Mouse (Mus musculus) lung, embryonic 15.5 days (tissue): ENCODE data around the gene Diablo. TPM values are rescaled to one million over a fixed set of nuclear protein-coding genes. Genes with fewer than 3 reads are reported as not detected.

ENCODE experiments used
- ATAC-seq: fragments of 200-750 bp; cut with Nextera tagmentation; 2 replicates; pipeline ENCODE4 v1.8.0; 2017; ENCODE audit warnings: moderate number of reproducible peaks, borderline replicate concordance; ENCODE audit not compliant: low FRiP score, low TSS enrichment; ENCODE audit errors: extremely low read depth
- H3K27ac ChIP-seq: fragments of 300-500 bp; sonication (generic); 2 replicates; pipeline ENCODE4 v1.5.1; 2015; ENCODE audit warnings: moderate library complexity, mild to moderate bottlenecking, inconsistent platforms
- H3K27me3 ChIP-seq: fragments of 300-500 bp; sonication (generic); 2 replicates; pipeline ENCODE4 v1.6.1; 2015; ENCODE audit warnings: inconsistent platforms
- H3K36me3 ChIP-seq: fragments of 300-500 bp; sonication (generic); 2 replicates; pipeline ENCODE4 v1.6.1; 2015; ENCODE audit warnings: inconsistent platforms
- H3K4me1 ChIP-seq: fragments of 300-500 bp; sonication (generic); 2 replicates; pipeline ENCODE4 v1.6.1; 2015; ENCODE audit warnings: inconsistent platforms
- H3K4me2 ChIP-seq: fragments of 300-500 bp; sonication (generic); 2 replicates; pipeline ENCODE4 v1.6.1; 2015; ENCODE audit warnings: inconsistent platforms, mild to moderate bottlenecking, moderate library complexity
- H3K4me3 ChIP-seq: fragments of 300-500 bp; sonication (generic); 2 replicates; pipeline ENCODE4 v1.5.1; 2015; ENCODE audit warnings: mild to moderate bottlenecking, inconsistent platforms
- H3K9ac ChIP-seq: fragments of 300-500 bp; sonication (generic); 2 replicates; pipeline ENCODE4 v1.6.1; 2015; ENCODE audit warnings: inconsistent platforms
- H3K9me3 ChIP-seq: fragments of 300-500 bp; sonication (generic); 2 replicates; pipeline ENCODE4 v1.6.1; 2016; ENCODE audit warnings: inconsistent platforms
- WGBS: fragments of 180-500 bp; shearing (Covaris S2); methylation state at CpG from one replicate; pipeline ENCODE4 v1.1.7; 2015; 5-methylcytosine and 5-hydroxymethylcytosine counted together
- microRNA-seq: library from miRNA; unstranded; fragments of <30 nt; microRNA quantifications from one replicate; pipeline ENCODE4, GENCODE M21; 2016
- polyA plus RNA-seq: library from polyadenylated mRNA; unstranded; fragments of >200 nt; fragmentation: Nextera tagmentation; extraction: Ambion mirVana; gene quantifications from 2 replicates; pipeline ENCODE4 v1.2.1, GENCODE M21; 2015

Diablo gene
- polyA plus RNA-seq, 1 experiment from 2014 or later: 115 TPM

GRCm38 (mm10) chr5:123499717-123500116, 24.3 kb downstream of the Diablo start:
- Histone ChIP-seq H3K4me1 (peaks cover 8% of the 10 kb centered on the region), H3K9me3 (no peaks in the 10 kb centered on the region), H3K4me2 (no peak overlapping the region), H3K27me3 (no peaks in the 10 kb centered on the region; the same call in 1 of the 2 replicates), H3K9ac (no peak overlapping the region), H3K27ac (no peak overlapping the region), H3K4me3 (no peak overlapping the region), H3K36me3 (no peaks in the 10 kb centered on the region)
- ATAC-seq: no peak
- WGBS: 32% methylated on average over 4 of the region's 4 CpGs

- 56% methylated on average over 9 of the region's 9 CpGs for WGBS
- Histone ChIP-seq H3K4me2 (no peak overlapping the region), H3K27me3 (no peaks in the 10 kb centered on the region; the same call in 1 of the 2 replicates), H3K27ac (no peak overlapping the region), H3K36me3 (no peaks in the 10 kb centered on the region), H3K9me3 (no peaks in the 10 kb centered on the region), H3K9ac (no peak overlapping the region), H3K4me1 (0 out of 2 replicates have a peak, but pooled peaks cover 10% of the 10 kb centered on the region), H3K4me3 (no peak overlapping the region)
- ATAC-seq: no peak
Observed at GRCm38 (mm10) chr5:123489935-123490334, 34.0 kb downstream of the Diablo start.

GRCm38 (mm10) chr5:123489112-123489785, 34.7 kb downstream of the Diablo start, which contains the start of the genes Lrrc43 and Il31:
Gene Lrrc43 (plus strand): TSS chr5:123489305.
Gene Il31 (minus strand): TSS chr5:123489489.
- Histone ChIP-seq H3K27me3 (no peaks in the 10 kb centered on the region; the same call in 1 of the 2 replicates), H3K36me3 (no peaks in the 10 kb centered on the region), H3K4me2 (peak within 1 kb of the TSS; percentile 48), H3K27ac (no peak within 1 kb of the TSS), H3K9ac (no peak within 1 kb of the TSS), H3K4me3 (no peak within 1 kb of the TSS), H3K4me1 (0 out of 2 replicates have a peak, but pooled peaks cover 10% of the 10 kb centered on the region), H3K9me3 (no peaks in the 10 kb centered on the region)
- no peak for ATAC-seq
- 7% methylated on average over 25 of the region's 25 CpGs for WGBS

GRCm38 (mm10) chr5:123487659-123488395, 36.1 kb downstream of the Diablo start:
- H3K27ac ChIP-seq: no peak overlapping the region
- ATAC-seq: no peak
- no peak overlapping the region for H3K4me3 ChIP-seq
- 0 out of 2 replicates have a peak, but pooled peaks cover 10% of the 10 kb centered on the region for H3K4me1 ChIP-seq
- no peaks in the 10 kb centered on the region for H3K36me3 ChIP-seq
- H3K9ac ChIP-seq: no peak overlapping the region
- no peaks in the 10 kb centered on the region; the same call in 1 of the 2 replicates for H3K27me3 ChIP-seq
- WGBS: 73% methylated on average over 11 of the region's 11 CpGs
- H3K4me2 ChIP-seq: no peak overlapping the region
- no peaks in the 10 kb centered on the region for H3K9me3 ChIP-seq

- Histone ChIP-seq H3K9me3 (no peaks in the 10 kb centered on the region), H3K4me1 (peaks cover 4% of the 10 kb centered on the region; the same call in 1 of the 2 replicates), H3K36me3 (no peaks in the 10 kb centered on the region), H3K9ac (no peak overlapping the region), H3K4me2 (no peak overlapping the region), H3K27me3 (no peaks in the 10 kb centered on the region), H3K27ac (no peak overlapping the region), H3K4me3 (no peak overlapping the region)
- no peak for ATAC-seq
- 77% methylated on average over 5 of the region's 5 CpGs for WGBS
Observed at GRCm38 (mm10) chr5:123473817-123474216, 50.2 kb downstream of the Diablo start.

- ATAC-seq: no peak
- Histone ChIP-seq H3K9me3 (no peaks in the 10 kb centered on the region), H3K4me3 (peak overlapping the region; percentile 16; the same call in 1 of the 2 replicates), H3K4me1 (peaks cover 4% of the 10 kb centered on the region; the same call in 1 of the 2 replicates), H3K4me2 (peak overlapping the region; percentile 49), H3K27me3 (no peaks in the 10 kb centered on the region), H3K36me3 (no peaks in the 10 kb centered on the region), H3K9ac (no peak overlapping the region), H3K27ac (no peak overlapping the region)
- WGBS: 6% methylated on average over 10 of the region's 10 CpGs
Observed at GRCm38 (mm10) chr5:123470784-123471400, 53.1 kb downstream of the Diablo start.

- no peak for ATAC-seq
- no peaks in the 10 kb centered on the region for H3K4me1 ChIP-seq
- no peak overlapping the region for H3K9ac ChIP-seq
- H3K27me3 ChIP-seq: no peaks in the 10 kb centered on the region
- H3K36me3 ChIP-seq: no peaks in the 10 kb centered on the region
- no peak overlapping the region for H3K27ac ChIP-seq
- no peaks in the 10 kb centered on the region for H3K9me3 ChIP-seq
- 88% methylated on average over 1 of the region's 1 CpGs for WGBS
- no peak overlapping the region for H3K4me3 ChIP-seq
- no peak overlapping the region for H3K4me2 ChIP-seq
Observed at GRCm38 (mm10) chr5:123464638-123465037, 59.3 kb downstream of the Diablo start.

GRCm38 (mm10) chr5:123461420-123461819, 62.6 kb downstream of the Diablo start:
- Histone ChIP-seq H3K4me1 (no peaks in the 10 kb centered on the region), H3K27me3 (no peaks in the 10 kb centered on the region), H3K36me3 (no peaks in the 10 kb centered on the region), H3K9me3 (no peaks in the 10 kb centered on the region), H3K4me2 (no peak overlapping the region), H3K27ac (no peak overlapping the region), H3K4me3 (no peak overlapping the region), H3K9ac (no peak overlapping the region)
- WGBS: 39% methylated on average over 5 of the region's 5 CpGs
- ATAC-seq: no peak

Small RNAs within 50 kb of the gene (microRNA-seq; reads per million reads assigned to microRNA genes)
- gene Mir7647: 2.8 reads per million, percentile 10 among the genes with 10 or more reads in this experiment

Other genes with a start within 250 kb of the Diablo start
- gene Bcl7a, start 180.3 kb downstream of the Diablo start, polyA plus RNA-seq: 21.2 and 24.6 TPM in 2 replicates
- 17.1 and 20.6 TPM in 2 replicates for gene Mlxip, start 129.4 kb downstream of the Diablo start, polyA plus RNA-seq
- gene Lrrc43, start 34.9 kb downstream of the Diablo start, polyA plus RNA-seq: 0.60 and 0.65 TPM in 2 replicates
- not detected in 2 replicates for gene Il31, start 34.7 kb downstream of the Diablo start, polyA plus RNA-seq
- 0.40 and 0.54 TPM in 2 replicates for gene B3gnt4, start 13.7 kb downstream of the Diablo start, polyA plus RNA-seq
- 0.36 and 1.3 TPM in 2 replicates for gene Gm49027, start 1.3 kb upstream of the Diablo start, polyA plus RNA-seq
- 24.1 and 24.7 TPM in 2 replicates for gene Vps33a, start 48.9 kb upstream of the Diablo start, polyA plus RNA-seq
- gene Clip1, start 160.4 kb upstream of the Diablo start, polyA plus RNA-seq: 35.5 and 39.1 TPM in 2 replicates
- gene Zcchc8, start 196.9 kb upstream of the Diablo start, polyA plus RNA-seq: 67.1 and 90.4 TPM in 2 replicates
- 99.7 and 107 TPM in 2 replicates for gene Rsrc2, start 225.2 kb upstream of the Diablo start, polyA plus RNA-seq
- 30.3 and 32.3 TPM in 2 replicates for gene Kntc1, start 225.5 kb upstream of the Diablo start, polyA plus RNA-seq